Mouse (Mus musculus): Measurements from ENCODE around the gene Gcgr.

DNA sequence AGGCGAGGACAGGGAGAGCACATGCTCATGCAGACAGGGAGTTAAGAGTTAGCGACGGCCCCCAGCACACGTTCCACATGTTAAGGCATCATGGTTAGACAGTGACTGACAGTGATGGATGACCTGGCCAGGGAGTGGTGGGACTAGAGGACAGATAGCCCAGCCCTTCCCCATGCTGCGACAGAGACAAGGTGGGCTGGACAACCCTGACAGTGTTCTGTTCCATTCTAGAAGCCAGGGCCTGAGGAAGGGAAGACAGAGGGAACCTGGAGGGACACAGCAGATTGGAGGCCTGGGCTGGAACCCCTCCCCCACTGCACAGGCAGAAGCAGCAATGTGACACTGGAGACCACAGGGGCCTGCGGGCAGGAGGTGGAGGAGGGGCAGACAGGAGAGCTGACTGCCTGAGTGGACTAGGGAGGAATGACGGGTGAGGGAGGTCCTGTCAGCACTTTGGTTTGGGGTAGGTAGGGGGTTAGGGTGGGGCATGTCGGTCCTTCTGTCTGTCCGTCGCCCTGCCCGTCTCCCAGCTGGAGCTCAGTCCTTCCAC, 48.3 kb downstream of the Gcgr start:
- TF ChIP-seq CTCF (IDR thresholded peaks at IDR 0.05; ENCODE audit: low read depth) (no peak), EP300 (optimal IDR thresholded peaks at IDR 0.05) (no peak)
